Mouse (Mus musculus) G1E (cell line): Measurements from ENCODE around the gene Scnn1b.

ENCODE experiments used
- CTCF ChIP-seq: IDR thresholded peaks from 2 replicates; pipeline ENCODE4 v1.5.1; 2012; ENCODE audit warnings: low read depth, low read length, inconsistent platforms, mixed read lengths
- GATA1 ChIP-seq: IDR thresholded peaks from 2 replicates; pipeline ENCODE4 v1.6.1; 2012; ENCODE audit warnings: borderline replicate concordance, low read length, inconsistent platforms, mixed read lengths
- GATA2 ChIP-seq: IDR thresholded peaks from 2 replicates; pipeline ENCODE4 v1.6.1; 2012; ENCODE audit warnings: low read depth, low read length, inconsistent platforms, borderline replicate concordance
- POLR2AphosphoS5 ChIP-seq: IDR thresholded peaks from 2 replicates; pipeline ENCODE4 v1.6.1; 2012; ENCODE audit warnings: low read depth, low read length, inconsistent platforms; ENCODE audit not compliant: insufficient replicate concordance

DNA sequence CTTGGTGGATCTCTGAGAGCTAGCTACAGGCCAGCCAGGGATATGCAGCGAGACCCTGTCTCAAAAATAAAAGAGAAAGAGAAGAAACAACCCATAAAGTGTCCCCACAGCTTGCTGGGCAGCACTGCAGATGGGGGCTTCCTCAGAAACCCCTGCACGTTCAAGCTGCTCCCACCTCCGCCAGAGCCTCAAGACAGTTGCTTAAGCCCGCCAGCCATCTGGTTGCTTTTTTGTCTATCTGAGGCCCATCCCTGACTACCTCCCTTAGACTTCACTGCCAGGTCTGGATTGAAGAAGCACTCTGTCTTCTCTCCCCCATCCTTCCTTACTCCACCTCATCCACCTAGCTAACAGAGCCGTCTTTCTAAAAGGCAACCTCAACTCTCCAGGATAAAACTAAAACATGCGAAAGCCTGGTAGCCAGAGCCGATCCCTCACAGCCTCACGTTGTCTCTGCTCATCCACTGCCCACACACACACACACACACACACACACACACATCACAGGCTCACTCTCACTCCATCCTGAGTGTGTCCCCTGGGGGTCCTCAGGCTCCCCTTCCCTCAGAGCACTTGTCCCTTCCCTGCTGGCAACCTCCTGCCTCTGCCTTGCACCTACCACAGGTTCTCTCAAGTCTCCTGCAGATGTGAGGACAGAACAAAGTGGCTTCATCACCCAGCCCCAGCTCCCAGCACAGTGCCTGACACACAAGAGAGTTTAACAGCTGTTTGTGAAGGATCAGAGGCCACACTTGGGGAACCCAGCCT lies 73.5 kb downstream of the Scnn1b start:
- TF ChIP-seq CTCF (no peak), POLR2AphosphoS5 (no peak), GATA1 (no peak), GATA2 (no peak)
